Mouse (Mus musculus): ENCODE results near the gene Tbc1d22b. TPM values are rescaled to one million over a fixed set of nuclear protein-coding genes. Genes with fewer than 3 reads are reported as not detected.

Tbc1d22b gene
- polyA plus RNA-seq, 1 experiment: 9.0 TPM

DNA sequence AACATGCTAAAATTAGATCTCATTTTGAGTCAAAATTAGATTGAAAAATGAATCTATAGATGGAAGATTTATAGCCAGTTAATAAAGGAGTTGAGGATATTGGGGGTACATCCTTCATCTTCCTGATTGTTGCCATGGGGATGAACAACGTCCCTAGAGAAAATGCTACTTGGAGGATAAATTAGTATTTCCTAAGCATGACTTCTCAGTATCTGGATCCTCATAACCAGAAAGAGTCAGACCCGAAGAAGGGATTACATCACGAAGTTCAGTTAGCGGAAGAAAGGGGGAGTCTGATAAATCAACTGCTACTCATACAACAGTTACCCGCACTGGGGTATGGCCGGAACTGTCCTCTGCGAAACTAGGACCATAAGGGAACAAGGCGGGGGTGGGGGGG is 591 bp upstream of the Tbc1d22b start:
- no peaks in the 10 kb centered on the region for H3K36me3 ChIP-seq (ENCODE audit: control insufficient read depth, insufficient read depth)
- H3K27me3 ChIP-seq (ENCODE audit: control insufficient read depth, insufficient read depth, insufficient read length): no peaks in the 10 kb centered on the region
- no peak overlapping the region for H3ac ChIP-seq (ENCODE audit: control insufficient read depth, insufficient read length)
- peaks cover 21% of the 10 kb centered on the region for H3K79me2 ChIP-seq (ENCODE audit: control insufficient read depth, insufficient read depth)
- H3K4me3 ChIP-seq: peak overlapping the region; percentile 73
- no peak for TF ChIP-seq SRF (IDR thresholded peaks at IDR 0.05; ENCODE audit: control insufficient read depth, insufficient read length, low read depth)
- TF ChIP-seq MAX (IDR thresholded peaks at IDR 0.05; ENCODE audit: low read depth): no peak
- TF ChIP-seq CEBPB (IDR thresholded peaks at IDR 0.05; ENCODE audit: insufficient read depth, poor library complexity, severe bottlenecking): no peak
- no peak for TF ChIP-seq USF1 (IDR thresholded peaks at IDR 0.05; ENCODE audit: low read depth)
- TF ChIP-seq REST (IDR thresholded peaks at IDR 0.05; ENCODE audit: insufficient read depth, insufficient read length): no peak
- TF ChIP-seq POLR2AphosphoS2 (IDR thresholded peaks at IDR 0.05; ENCODE audit: insufficient read length, low read depth): no peak
- no peak for TF ChIP-seq MYOG (IDR thresholded peaks at IDR 0.05; ENCODE audit: control insufficient read depth in 1 of 3, insufficient read depth in 1 of 3, insufficient read length in 2 of 3, low read depth in 2 of 3)
- no peak for TF ChIP-seq TCF3 (IDR thresholded peaks at IDR 0.05; ENCODE audit: insufficient read length, low read depth)
- H3K4me2 ChIP-seq (ENCODE audit: low read depth): no peak overlapping the region

DNA sequence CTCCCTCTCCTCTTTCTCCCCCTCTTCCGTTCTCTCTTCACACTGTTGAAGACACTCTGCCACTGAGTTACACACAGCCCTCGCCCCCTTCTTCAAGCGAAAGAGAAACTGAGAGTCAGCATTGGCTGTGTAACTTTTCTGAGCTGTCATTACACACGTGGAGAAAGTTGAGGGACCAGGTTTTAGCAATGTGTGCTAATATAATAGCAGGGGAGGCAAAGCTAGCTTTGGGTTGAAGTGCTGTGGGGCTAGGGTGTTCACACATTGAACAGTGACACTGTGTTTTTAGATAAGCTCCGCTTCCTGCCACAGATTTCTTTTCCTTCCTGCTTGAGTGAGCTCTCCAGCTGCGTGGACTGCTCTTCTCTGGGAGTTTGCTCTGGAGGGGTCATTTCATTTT is 1.4 kb downstream of the Tbc1d22b start:
- Histone ChIP-seq H3K4me3 (peak overlapping the region; percentile 73), H3K4me2 (ENCODE audit: low read depth) (peak overlapping the region; percentile 92), H3K36me3 (ENCODE audit: control insufficient read depth, insufficient read depth) (no peaks in the 10 kb centered on the region), H3ac (ENCODE audit: control insufficient read depth, insufficient read length) (no peak overlapping the region), H3K27me3 (ENCODE audit: control insufficient read depth, insufficient read depth, insufficient read length) (no peaks in the 10 kb centered on the region), H3K79me2 (ENCODE audit: control insufficient read depth, insufficient read depth) (peaks cover 21% of the 10 kb centered on the region)
- TF ChIP-seq SRF (IDR thresholded peaks at IDR 0.05; ENCODE audit: control insufficient read depth, insufficient read length, low read depth): no peak
- no peak for TF ChIP-seq POLR2A (IDR thresholded peaks at IDR 0.05; ENCODE audit: insufficient read length, low read depth)
- no peak for TF ChIP-seq MAX (IDR thresholded peaks at IDR 0.05; ENCODE audit: low read depth)
- TF ChIP-seq POLR2AphosphoS2 (IDR thresholded peaks at IDR 0.05; ENCODE audit: insufficient read length, low read depth): no peak
- no peak for TF ChIP-seq USF1 (IDR thresholded peaks at IDR 0.05; ENCODE audit: low read depth)
- TF ChIP-seq TCF3 (IDR thresholded peaks at IDR 0.05; ENCODE audit: insufficient read length, low read depth): no peak
- no peak for TF ChIP-seq TCF12 (IDR thresholded peaks at IDR 0.05; ENCODE audit: insufficient read depth, poor library complexity, severe bottlenecking)
- no peak for TF ChIP-seq MYOG (IDR thresholded peaks at IDR 0.05; ENCODE audit: control insufficient read depth in 1 of 3, insufficient read depth in 1 of 3, insufficient read length in 2 of 3, low read depth in 2 of 3)
- no peak for TF ChIP-seq CEBPB (IDR thresholded peaks at IDR 0.05; ENCODE audit: insufficient read depth, poor library complexity, severe bottlenecking)
- TF ChIP-seq E2F4 (IDR thresholded peaks at IDR 0.05; ENCODE audit: insufficient read depth): no peak
- no peak for TF ChIP-seq REST (IDR thresholded peaks at IDR 0.05; ENCODE audit: insufficient read depth, insufficient read length)
- TF ChIP-seq MYOD1 (IDR thresholded peaks at IDR 0.05; ENCODE audit: control insufficient read depth in 1 of 3, insufficient read length in 2 of 3, low read depth in 2 of 3): no peak

DNA sequence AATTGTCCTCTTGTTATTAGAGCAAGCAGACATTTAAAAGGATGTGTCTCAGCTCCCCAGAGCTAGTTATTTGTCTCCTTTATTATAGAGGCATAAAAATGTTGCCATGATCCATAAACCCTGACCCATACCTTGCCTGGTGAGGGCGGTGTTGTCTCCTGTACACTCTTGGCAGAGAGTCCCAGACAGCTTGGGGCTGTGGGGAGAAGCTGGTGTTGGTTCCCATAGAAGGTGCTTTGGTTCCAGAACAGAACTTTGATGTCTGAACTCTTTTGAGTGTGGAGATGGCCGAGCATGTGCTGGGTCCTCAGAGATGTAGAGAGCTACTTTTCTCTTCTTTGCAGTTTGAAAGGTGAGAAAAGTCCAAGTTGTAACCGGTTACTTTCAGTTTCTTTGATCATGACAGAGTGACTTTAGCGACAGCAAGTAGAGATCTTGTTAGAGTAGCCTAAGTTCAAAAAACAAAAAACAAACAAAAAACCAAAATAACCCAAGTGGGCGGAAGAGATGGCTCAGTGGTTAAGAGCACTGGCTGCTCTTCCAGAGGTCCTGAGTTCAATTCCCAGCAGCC is 2.7 kb downstream of the Tbc1d22b start, which contains the start of gene Tmem217:
TSS of gene Tmem217 (minus strand) at position 224 of the 571 bp plus-strand sequence.
- Histone ChIP-seq H3K4me2 (ENCODE audit: low read depth) (peak within 1 kb of the TSS; percentile 92), H3K36me3 (ENCODE audit: control insufficient read depth, insufficient read depth) (no peaks in the 10 kb centered on the region), H3K79me2 (ENCODE audit: control insufficient read depth, insufficient read depth) (peaks cover 21% of the 10 kb centered on the region), H3ac (ENCODE audit: control insufficient read depth, insufficient read length) (no peak within 1 kb of the TSS), H3K27me3 (ENCODE audit: control insufficient read depth, insufficient read depth, insufficient read length) (no peaks in the 10 kb centered on the region), H3K4me3 (peak within 1 kb of the TSS; percentile 73)
- TF ChIP-seq MAX (IDR thresholded peaks at IDR 0.05; ENCODE audit: low read depth): no peak
- TF ChIP-seq REST (IDR thresholded peaks at IDR 0.05; ENCODE audit: insufficient read depth, insufficient read length): no peak
- TF ChIP-seq SRF (IDR thresholded peaks at IDR 0.05; ENCODE audit: control insufficient read depth, insufficient read length, low read depth): no peak
- no peak for TF ChIP-seq USF1 (IDR thresholded peaks at IDR 0.05; ENCODE audit: low read depth)
- no peak for TF ChIP-seq MYOG (IDR thresholded peaks at IDR 0.05; ENCODE audit: control insufficient read depth in 1 of 3, insufficient read depth in 1 of 3, insufficient read length in 2 of 3, low read depth in 2 of 3)
- TF ChIP-seq TCF3 (IDR thresholded peaks at IDR 0.05; ENCODE audit: insufficient read length, low read depth): no peak
- TF ChIP-seq MYOD1 (IDR thresholded peaks at IDR 0.05; ENCODE audit: control insufficient read depth in 1 of 3, insufficient read length in 2 of 3, low read depth in 2 of 3): no peak
- TF ChIP-seq POLR2A (IDR thresholded peaks at IDR 0.05; ENCODE audit: insufficient read length, low read depth): no peak
- no peak for TF ChIP-seq TCF12 (IDR thresholded peaks at IDR 0.05; ENCODE audit: insufficient read depth, poor library complexity, severe bottlenecking)
- TF ChIP-seq E2F4 (IDR thresholded peaks at IDR 0.05; ENCODE audit: insufficient read depth): no peak
- no peak for TF ChIP-seq CEBPB (IDR thresholded peaks at IDR 0.05; ENCODE audit: insufficient read depth, poor library complexity, severe bottlenecking)
- TF ChIP-seq POLR2AphosphoS2 (IDR thresholded peaks at IDR 0.05; ENCODE audit: insufficient read length, low read depth): no peak

DNA sequence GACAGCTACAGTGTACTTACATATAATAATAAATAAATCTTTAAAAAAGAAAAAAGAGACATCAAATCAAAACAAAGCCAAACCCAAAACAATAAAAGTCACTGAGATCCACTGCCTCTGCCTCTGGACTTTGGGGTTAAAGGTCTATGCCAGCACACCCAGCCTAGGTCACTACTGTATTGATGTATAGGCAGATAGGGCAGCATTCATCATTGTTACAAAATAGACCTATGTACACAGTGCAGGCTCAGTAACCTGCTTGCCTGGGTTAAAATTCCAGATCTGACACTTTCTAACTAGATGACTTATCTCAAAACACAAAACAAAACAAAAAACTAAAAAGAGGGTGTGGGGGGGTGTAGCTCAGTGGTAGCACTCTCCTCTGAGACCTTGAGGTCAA is 4.6 kb downstream of the Tbc1d22b start:
- Histone ChIP-seq H3K79me2 (ENCODE audit: control insufficient read depth, insufficient read depth) (peaks cover 21% of the 10 kb centered on the region), H3ac (ENCODE audit: control insufficient read depth, insufficient read length) (no peak overlapping the region), H3K4me3 (no peak overlapping the region), H3K27me3 (ENCODE audit: control insufficient read depth, insufficient read depth, insufficient read length) (no peaks in the 10 kb centered on the region), H3K36me3 (ENCODE audit: control insufficient read depth, insufficient read depth) (no peaks in the 10 kb centered on the region), H3K4me2 (ENCODE audit: low read depth) (no peak overlapping the region)
- TF ChIP-seq USF1 (IDR thresholded peaks at IDR 0.05; ENCODE audit: low read depth) (no peak), MYOD1 (IDR thresholded peaks at IDR 0.05; ENCODE audit: control insufficient read depth in 1 of 3, insufficient read length in 2 of 3, low read depth in 2 of 3) (no peak), MAX (IDR thresholded peaks at IDR 0.05; ENCODE audit: low read depth) (no peak), POLR2A (IDR thresholded peaks at IDR 0.05; ENCODE audit: insufficient read length, low read depth) (no peak), POLR2AphosphoS2 (IDR thresholded peaks at IDR 0.05; ENCODE audit: insufficient read length, low read depth) (no peak), REST (IDR thresholded peaks at IDR 0.05; ENCODE audit: insufficient read depth, insufficient read length) (no peak), TCF3 (IDR thresholded peaks at IDR 0.05; ENCODE audit: insufficient read length, low read depth) (no peak), TCF12 (IDR thresholded peaks at IDR 0.05; ENCODE audit: insufficient read depth, poor library complexity, severe bottlenecking) (no peak)
